Mouse (Mus musculus): ENCODE data around the gene Pifo.

Pifo gene

DNA sequence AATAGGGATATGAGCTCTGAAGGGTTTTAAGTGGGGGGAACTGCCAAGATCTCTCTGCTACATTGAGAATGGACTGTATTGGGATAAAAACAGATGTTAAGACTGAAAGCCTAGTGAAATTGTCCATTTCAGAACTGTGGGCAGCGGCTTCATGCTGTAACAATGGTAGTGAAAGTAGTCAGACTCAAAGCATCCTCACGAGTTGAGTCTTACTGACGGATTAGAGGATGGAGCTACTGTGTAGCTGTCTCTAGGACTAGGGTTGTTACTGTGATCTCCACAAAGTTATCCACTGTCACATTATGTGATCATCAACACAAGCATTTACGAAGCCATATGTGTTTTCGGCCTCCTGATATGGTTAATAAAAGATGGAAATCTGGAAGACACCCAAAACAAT lies 56.2 kb downstream of the Pifo start:
- peak in 1 of 2 experiments; percentile 39 for DNase-seq (ENCODE audit: inconsistent age in 2 of 2, low spot score in 1 of 2)

DNA sequence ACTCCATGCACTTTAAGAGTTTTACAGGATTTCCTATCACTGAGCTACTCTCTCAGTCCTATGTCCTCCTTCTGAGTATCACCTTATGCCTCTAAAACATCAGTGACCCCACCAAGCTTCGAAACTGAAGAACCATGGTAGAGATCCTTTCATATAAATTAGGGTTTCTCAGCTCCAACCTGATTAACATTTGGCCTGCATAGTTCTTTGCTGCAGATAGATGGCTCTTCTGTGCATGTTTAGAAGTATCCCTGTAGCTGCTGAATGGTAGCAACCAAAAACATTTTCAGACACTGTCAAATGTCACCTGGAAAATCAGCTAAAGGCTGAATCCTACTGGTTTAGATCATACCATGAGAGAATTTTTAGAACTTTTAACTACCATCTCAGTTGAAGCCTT lies 57.2 kb downstream of the Pifo start:
- no peak for DNase-seq (ENCODE audit: inconsistent age in 2 of 2, low spot score in 1 of 2)

DNA sequence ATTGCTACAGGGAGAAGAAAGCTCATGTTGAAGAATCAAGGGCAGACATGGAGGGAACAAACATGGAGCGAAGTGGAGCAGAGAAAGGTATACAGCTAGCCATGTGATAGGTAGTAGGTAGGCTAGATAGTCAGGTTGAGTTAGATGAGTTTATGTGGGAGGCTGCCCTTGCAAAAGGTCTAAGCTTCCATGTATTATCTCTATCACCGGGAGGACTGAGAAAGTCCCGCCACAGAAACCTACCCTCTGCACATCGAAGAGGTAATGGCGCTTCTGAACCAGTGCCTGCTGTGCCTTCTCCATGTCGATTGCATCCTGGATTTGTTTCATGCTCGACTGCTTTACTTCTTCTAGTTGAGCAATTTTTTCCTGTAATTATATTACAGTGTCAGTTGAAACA lies 63.1 kb downstream of the Pifo start:
- no peak for DNase-seq (ENCODE audit: inconsistent age in 2 of 2, low spot score in 1 of 2)

All from adrenal gland, adult (tissue).